Comparison of ENCODE assay signal across 22 mouse cellular contexts in genomic region chr10:103832063-103832462, GRCm38 (mm10).
"Had no signal": no experiment of that assay in that cellular context is flagged by ENCODE, and none has a peak within 500 bp of the region (broad histone marks: within the 10 kb centered on the region; RNA-seq: fewer than 3 reads in every experiment).

No protein-coding gene starts in this region.

- ATAC-seq: liver, embryonic 12.5 days; midbrain, embryonic 15.5 days had no signal

- H3K9me3 ChIP-seq: limb, embryonic 10.5 days; limb, embryonic 13.5 days; liver, embryonic 12.5 days; liver, embryonic 15.5 days; lung, embryonic 15.5 days; midbrain, embryonic 15.5 days; neural tube, embryonic 13.5 days; stomach, embryonic 15.5 days had no signal

- H3K4me1 ChIP-seq: limb, embryonic 10.5 days; limb, embryonic 13.5 days; liver, embryonic 12.5 days; liver, embryonic 15.5 days; lung, embryonic 15.5 days; midbrain, embryonic 15.5 days; neural tube, embryonic 13.5 days; stomach, embryonic 15.5 days had no signal

- H3K27me3 ChIP-seq: limb, embryonic 13.5 days; liver, embryonic 12.5 days; liver, embryonic 15.5 days; lung, embryonic 15.5 days; midbrain, embryonic 15.5 days; neural tube, embryonic 13.5 days; stomach, embryonic 15.5 days had no signal

- DNase-seq: kidney, adult 2 months; kidney, postnatal 25 days; layer of hippocampus, adult 9-11 months; liver; lung, adult 18-20 months; lung, postnatal 10 days; lung, postnatal 4 days; right cerebral cortex, postnatal 25 days; spleen, adult 18-20 months; thymus, postnatal 36 days had no signal

- H3K4me2 ChIP-seq: limb, embryonic 13.5 days; liver, embryonic 12.5 days; liver, embryonic 15.5 days; lung, embryonic 15.5 days; midbrain, embryonic 11.5 days; midbrain, embryonic 15.5 days; neural tube, embryonic 13.5 days; stomach, embryonic 15.5 days had no signal

- H3K4me3 ChIP-seq: layer of hippocampus, adult 2 months; limb, embryonic 10.5 days; limb, embryonic 13.5 days; liver, embryonic 12.5 days; liver, embryonic 15.5 days; lung, embryonic 15.5 days; midbrain, embryonic 15.5 days; myocyte; neural tube, embryonic 13.5 days; stomach, embryonic 15.5 days had no signal

- H3K36me3 ChIP-seq: limb, embryonic 10.5 days; limb, embryonic 13.5 days; liver, embryonic 12.5 days; liver, embryonic 15.5 days; lung, embryonic 15.5 days; midbrain, embryonic 15.5 days; neural tube, embryonic 13.5 days; stomach, embryonic 15.5 days had no signal

- H3K9ac ChIP-seq: limb, embryonic 13.5 days; liver, embryonic 12.5 days; liver, embryonic 15.5 days; lung, embryonic 15.5 days; midbrain, embryonic 15.5 days; neural tube, embryonic 13.5 days; stomach, embryonic 15.5 days had no signal

- H3K27ac ChIP-seq: kidney, postnatal 0 days; layer of hippocampus, adult 2 months; limb, embryonic 10.5 days; limb, embryonic 13.5 days; liver, embryonic 12.5 days; liver, embryonic 15.5 days; lung, embryonic 15.5 days; midbrain, embryonic 15.5 days; neural tube, embryonic 13.5 days; stomach, embryonic 15.5 days had no signal
